Mouse (Mus musculus) heart, postnatal 0 days (tissue): ENCODE results near the gene Oit3.

Experiments used
- CTCF ChIP-seq: IDR thresholded peaks from 2 replicates; pipeline ENCODE4 v1.5.1; 2016; ENCODE audit warnings: antibody characterized with exemption, control low read depth, low read depth
- EP300 ChIP-seq: IDR thresholded peaks from 2 replicates; pipeline ENCODE4 v1.6.1; 2016; ENCODE audit warnings: antibody characterized with exemption, low read depth

- no peak for TF ChIP-seq EP300
- TF ChIP-seq CTCF, result no peak
Measured at GRCm38 (mm10) chr10:59466626-59467025, 25.0 kb upstream of the Oit3 start.
